Mouse (Mus musculus) MEL (cell line): ENCODE data around the gene Itga8. TPM values are rescaled to one million over a fixed set of nuclear protein-coding genes. Genes with fewer than 3 reads are reported as not detected.

ENCODE experiments used
- DNase-seq: peaks from one replicate; pipeline ENCODE4 v3.0.0; 2011; ENCODE audit warnings: low read depth, low spot score
- H3K27ac ChIP-seq: 2 replicates; pipeline ENCODE4 v1.5.1; 2012; ENCODE audit warnings: low read depth, mild to moderate bottlenecking, control low read depth, low read length, moderate library complexity; ENCODE audit not compliant: control insufficient read depth
- H3K27me3 ChIP-seq, 2 experiments: fragments of 150-350 bp in 1 of 2; sonication (generic) in 1 of 2; 2 replicates each; pipeline ENCODE4 v1.6.1; 2012; ENCODE audit warnings: low read length in 2 of 2, mild to moderate bottlenecking in 2 of 2, improper control_type of control experiment in 1 of 2, moderate library complexity in 1 of 2; ENCODE audit not compliant: insufficient read depth in 2 of 2, control insufficient read depth in 1 of 2
- H3K36me3 ChIP-seq, 2 experiments: 2 replicates each; pipeline ENCODE4 v1.6.1; 2012 to 2014; ENCODE audit warnings: low read length in 2 of 2, improper control_type of control experiment in 1 of 2, inconsistent platforms in 1 of 2, mild to moderate bottlenecking in 1 of 2; ENCODE audit not compliant: insufficient read depth in 2 of 2, control insufficient read depth in 1 of 2
- H3K4me1 ChIP-seq, 2 experiments: fragments of 150-350 bp in 1 of 2; sonication (generic) in 1 of 2; 2 replicates each; pipeline ENCODE4 v1.6.1; 2012; ENCODE audit warnings: low read length in 2 of 2, improper control_type of control experiment in 1 of 2, mild to moderate bottlenecking in 1 of 2; ENCODE audit not compliant: insufficient read depth in 2 of 2, control insufficient read depth in 1 of 2
- H3K4me3 ChIP-seq, 2 experiments: fragments of 150-350 bp in 1 of 2; sonication (generic) in 1 of 2; 2 replicates each; pipeline ENCODE4 v1.5.1; 2012; ENCODE audit warnings: low read depth in 2 of 2, low read length in 2 of 2, mild to moderate bottlenecking in 2 of 2, moderate library complexity in 2 of 2, control low read depth in 1 of 2, improper control_type of control experiment in 1 of 2; ENCODE audit not compliant: control insufficient read depth in 1 of 2, insufficient read depth in 1 of 2
- H3K79me2 ChIP-seq: 2 replicates; pipeline ENCODE4 v1.6.1; 2012; ENCODE audit warnings: mild to moderate bottlenecking, low read length, moderate library complexity; ENCODE audit not compliant: control insufficient read depth, poor library complexity, insufficient read depth
- H3K9ac ChIP-seq: 2 replicates; pipeline ENCODE4 v1.6.1; 2012; ENCODE audit warnings: low read depth, mild to moderate bottlenecking, control low read depth, low read length, moderate library complexity; ENCODE audit not compliant: control insufficient read depth, poor library complexity, severe bottlenecking
- H3K9me3 ChIP-seq: fragments of 150-350 bp; sonication (generic); replicated peaks from 2 replicates; pipeline ENCODE4 v1.6.1; 2012; ENCODE audit warnings: mild to moderate bottlenecking, low read length, improper control_type of control experiment, moderate library complexity; ENCODE audit not compliant: insufficient read depth
- BHLHE40 ChIP-seq: IDR thresholded peaks from 2 replicates; pipeline ENCODE4 v1.6.1; 2012; ENCODE audit warnings: low read depth, mild to moderate bottlenecking, inconsistent platforms, low read length, improper control_type of control experiment, borderline replicate concordance
- GABPA ChIP-seq: IDR thresholded peaks from 2 replicates; pipeline ENCODE4 v1.6.1; 2012; ENCODE audit warnings: low read depth, mild to moderate bottlenecking, inconsistent platforms, low read length, improper control_type of control experiment, moderate library complexity
- HCFC1 ChIP-seq: IDR thresholded peaks from 2 replicates; pipeline ENCODE4 v1.6.1; 2012; ENCODE audit warnings: low read depth, mild to moderate bottlenecking, inconsistent platforms, low read length, improper control_type of control experiment, moderate library complexity
- MAX ChIP-seq: IDR thresholded peaks from 2 replicates; pipeline ENCODE4 v1.6.1; 2011; ENCODE audit warnings: low read length, improper control_type of control experiment
- MAZ ChIP-seq: IDR thresholded peaks from 2 replicates; pipeline ENCODE4 v1.6.1; 2012; ENCODE audit warnings: low read depth, mild to moderate bottlenecking, inconsistent platforms, low read length, improper control_type of control experiment
- MEF2A ChIP-seq: IDR thresholded peaks from 2 replicates; pipeline ENCODE4 v1.6.1; 2014; ENCODE audit warnings: low read depth, mild to moderate bottlenecking, inconsistent platforms, low read length, improper control_type of control experiment; ENCODE audit not compliant: poor library complexity, insufficient replicate concordance, severe bottlenecking; ENCODE audit errors: extremely low read depth
- MXI1 ChIP-seq: IDR thresholded peaks from 2 replicates; pipeline ENCODE4 v1.6.1; 2011; ENCODE audit warnings: mild to moderate bottlenecking, low read depth, low read length, improper control_type of control experiment
- NELFE ChIP-seq: IDR thresholded peaks from 2 replicates; pipeline ENCODE4 v1.6.1; 2011; ENCODE audit warnings: low read depth, low read length, improper control_type of control experiment
- NRF1 ChIP-seq: IDR thresholded peaks from 2 replicates; pipeline ENCODE4 v1.6.1; 2014; ENCODE audit warnings: low read depth, mild to moderate bottlenecking, inconsistent platforms, low read length, improper control_type of control experiment, moderate library complexity; ENCODE audit not compliant: poor library complexity, insufficient read depth, severe bottlenecking
- POLR2A ChIP-seq, 2 experiments: IDR thresholded peaks; 2 replicates each; pipeline ENCODE4 v1.6.1; 2011 to 2012; ENCODE audit warnings: low read length in 2 of 2, mild to moderate bottlenecking in 2 of 2, control low read depth in 1 of 2, improper control_type of control experiment in 1 of 2, low read depth in 1 of 2, moderate library complexity in 1 of 2; ENCODE audit not compliant: control insufficient read depth in 1 of 2, insufficient read depth in 1 of 2, poor library complexity in 1 of 2
- POLR2AphosphoS2 ChIP-seq: IDR thresholded peaks from 2 replicates; pipeline ENCODE4 v1.6.1; 2011; ENCODE audit warnings: low read length, improper control_type of control experiment
- SIN3A ChIP-seq: IDR thresholded peaks from 2 replicates; pipeline ENCODE4 v1.6.1; 2012; ENCODE audit warnings: low read length, improper control_type of control experiment, inconsistent platforms
- TCF12 ChIP-seq: IDR thresholded peaks from 2 replicates; pipeline ENCODE4 v1.6.1; 2014; ENCODE audit warnings: low read depth, mild to moderate bottlenecking, inconsistent platforms, low read length, improper control_type of control experiment, moderate library complexity
- USF1 ChIP-seq: IDR thresholded peaks from 2 replicates; pipeline ENCODE4 v1.6.1; 2014; ENCODE audit warnings: low read depth, mild to moderate bottlenecking, inconsistent platforms, low read length, improper control_type of control experiment, moderate library complexity
- ZNF384 ChIP-seq: IDR thresholded peaks from 2 replicates; pipeline ENCODE4 v1.6.1; 2012; ENCODE audit warnings: low read depth, mild to moderate bottlenecking, inconsistent platforms, low read length, improper control_type of control experiment
- polyA plus RNA-seq, 2 experiments: library from polyadenylated mRNA; stranded (reverse) in 1 of 2; unstranded in 1 of 2; fragments of >175 nt in 1 of 2; fragments of >200 nt in 1 of 2; gene quantifications; 2 replicates each; pipeline versions ENCODE4 v1.2.1 to v1.2.4; 2012; ENCODE audit warnings: low replicate concordance in 2 of 2, low read depth in 1 of 2; ENCODE audit not compliant: insufficient read length in 2 of 2, insufficient read depth in 1 of 2, missing spikeins in 1 of 2
- total RNA-seq: library from RNA; depleted of rRNA; stranded (reverse); fragments of 300-350 nt; gene quantifications from 2 replicates; pipeline ENCODE4 v1.2.3, GENCODE M21; 2012

Itga8 gene
- total and polyA plus RNA-seq, 3 experiments: not detected

GRCm38 (mm10) chr2:12147902-12148301, 153.8 kb downstream of the Itga8 start:
- Histone ChIP-seq H3K79me2 (no peaks in the 10 kb centered on the region), H3K9ac (no peak overlapping the region), H3K27me3 (no peaks in the 10 kb centered on the region), H3K9me3 (no peaks in the 10 kb centered on the region), H3K4me3 (no peak overlapping the region), H3K36me3 (no peaks in the 10 kb centered on the region), H3K4me1 (no peaks in the 10 kb centered on the region), H3K27ac (no peak overlapping the region)
- no peak for TF ChIP-seq MAZ
- no peak for TF ChIP-seq MEF2A
- no peak for TF ChIP-seq MXI1
- no peak for TF ChIP-seq GABPA
- TF ChIP-seq POLR2AphosphoS2: no peak
- no peak for TF ChIP-seq USF1
- no peak for TF ChIP-seq POLR2A (IDR thresholded peaks at IDR 0.05; ENCODE audit: control insufficient read depth in 1 of 2, insufficient read depth in 1 of 2, low read depth in 1 of 2, low read length in 2 of 2, poor library complexity in 1 of 2)
- no peak for TF ChIP-seq BHLHE40
- no peak for TF ChIP-seq TCF12
- TF ChIP-seq NELFE: no peak
- no peak for TF ChIP-seq NRF1
- no peak for TF ChIP-seq MAX
- no peak for TF ChIP-seq ZNF384
- no peak for TF ChIP-seq SIN3A
- DNase-seq: no peak

- TF ChIP-seq POLR2A (IDR thresholded peaks at IDR 0.05; ENCODE audit: control insufficient read depth in 1 of 2, insufficient read depth in 1 of 2, low read depth in 1 of 2, low read length in 2 of 2, poor library complexity in 1 of 2) (no peak), NRF1 (no peak), MAX (no peak), HCFC1 (no peak)
- H3K36me3 ChIP-seq: no peaks in the 10 kb centered on the region
- no peak overlapping the region for H3K4me3 ChIP-seq
- no peak for DNase-seq
- no peaks in the 10 kb centered on the region for H3K27me3 ChIP-seq
- H3K4me1 ChIP-seq: no peaks in the 10 kb centered on the region
- no peaks in the 10 kb centered on the region for H3K9me3 ChIP-seq
- no peaks in the 10 kb centered on the region for H3K79me2 ChIP-seq
- no peak overlapping the region for H3K27ac ChIP-seq
- H3K9ac ChIP-seq: no peak overlapping the region
These were observed 155.1 kb downstream of the Itga8 start for GRCm38 (mm10) chr2:12146612-12147011.
